Mouse (Mus musculus): Measurements from ENCODE around the gene Ube2o. TPM values are rescaled to one million over a fixed set of nuclear protein-coding genes. Genes with fewer than 3 reads are reported as not detected.

Gene Ube2o
- total RNA-seq, 2 experiments from 2014 or later: 23.4 to 25.6 TPM

- DNase-seq: no peak
- intact Hi-C loops (cut with DNase I; ENCODE audit: low total_unique reads): loop anchor here (10.0 kb wide), 1 partner anchor 70 kb away; the partner anchor contains the start of gene Rhbdf2
Observed at GRCm38 (mm10) chr11:116554171-116554878, 26.9 kb downstream of the Ube2o start.

DNA sequence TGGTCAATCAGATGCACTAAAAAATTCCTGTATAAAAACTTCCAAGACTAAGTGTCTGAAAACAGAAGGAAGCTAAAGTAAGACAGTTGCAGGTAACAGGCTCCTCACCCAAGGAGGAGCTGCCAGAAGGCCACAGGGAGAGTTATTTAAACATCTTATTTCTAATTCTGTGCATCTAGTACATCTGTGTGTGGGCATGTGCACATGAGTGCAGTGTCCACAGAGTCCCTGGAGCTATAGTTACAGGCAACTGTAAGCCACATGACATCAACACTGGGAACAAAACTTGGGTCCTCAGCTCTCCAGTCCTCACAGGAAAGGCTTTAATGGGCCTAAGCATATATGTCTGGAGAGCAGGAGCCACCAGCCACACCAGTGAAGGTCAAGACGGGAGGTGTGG lies 29.1 kb downstream of the Ube2o start:
- DNase-seq: no peak
- intact Hi-C loops (cut with DNase I; ENCODE audit: low total_unique reads): loop anchor here (10.0 kb wide), 1 partner anchor 73 kb away; the partner anchor contains the start of gene Rhbdf2

GRCm38 (mm10) chr11:116550748-116551147 lies 30.5 kb downstream of the Ube2o start:
- intact Hi-C loops (cut with DNase I; ENCODE audit: low total_unique reads): loop anchor here (10.0 kb wide), 1 partner anchor 74 kb away; the partner anchor contains the start of gene Rhbdf2
- no peak for DNase-seq

DNA sequence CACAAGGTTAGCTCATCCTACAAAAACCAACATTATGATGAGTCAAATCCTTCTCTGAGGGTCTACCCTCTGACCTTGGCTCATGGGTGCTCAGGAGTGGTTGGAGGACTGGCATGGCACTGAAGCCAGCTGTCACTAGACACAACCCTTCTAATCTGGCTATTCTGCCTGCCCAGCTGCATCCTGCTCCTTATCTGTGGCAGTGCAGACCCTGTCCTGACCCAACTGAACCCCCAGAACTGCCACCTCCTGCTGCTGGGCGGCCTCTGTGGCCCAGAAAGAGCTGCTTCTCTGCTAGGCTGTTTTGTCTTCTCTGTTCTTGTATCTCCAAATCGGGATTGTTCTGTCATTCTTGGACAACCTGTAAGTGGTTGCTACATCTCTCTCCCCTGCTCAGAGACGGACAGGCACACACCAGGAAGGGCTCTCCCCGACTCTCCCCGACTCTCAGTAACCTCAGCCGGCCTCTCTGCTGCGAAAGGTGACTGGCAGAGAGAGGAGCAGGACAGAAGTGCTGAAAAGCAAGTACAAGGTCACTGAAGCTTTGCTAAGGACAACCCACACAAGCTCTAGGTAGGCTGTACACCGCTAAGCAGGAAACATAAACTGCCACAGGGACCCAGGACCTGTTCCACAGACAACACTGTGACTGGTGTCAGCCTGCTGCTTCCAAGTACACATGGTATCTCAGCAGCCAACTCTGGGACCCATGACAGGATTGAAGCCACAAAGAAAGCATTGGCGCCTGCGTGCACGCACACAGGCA lies 31.8 kb downstream of the Ube2o start:
- no peak for DNase-seq
- intact Hi-C loops (cut with DNase I; ENCODE audit: low total_unique reads): loop anchor here (10.0 kb wide), 1 partner anchor 75 kb away; the partner anchor contains the start of gene Rhbdf2

DNA sequence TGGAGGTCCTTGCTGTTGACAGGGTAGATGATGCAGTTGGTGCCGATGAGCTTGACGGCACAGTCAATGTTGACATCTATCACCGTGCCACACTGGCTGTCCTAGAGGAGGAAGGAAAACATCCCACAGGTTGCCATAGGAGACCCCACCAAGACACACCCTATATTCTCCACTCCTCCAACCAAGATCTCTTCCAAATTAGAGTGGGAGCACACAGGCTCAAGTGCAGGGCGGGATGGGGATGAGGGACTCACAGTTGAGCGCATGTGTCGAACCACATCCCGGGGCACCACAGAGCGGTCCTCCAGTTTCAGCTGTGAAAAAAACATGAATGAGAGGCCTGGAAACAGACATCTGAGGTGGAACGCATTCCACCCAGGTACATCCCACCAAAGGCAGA lies 32.5 kb downstream of the Ube2o start:
- DNase-seq: no peak
- intact Hi-C loops (cut with DNase I; ENCODE audit: low total_unique reads): no loop called here

DNA sequence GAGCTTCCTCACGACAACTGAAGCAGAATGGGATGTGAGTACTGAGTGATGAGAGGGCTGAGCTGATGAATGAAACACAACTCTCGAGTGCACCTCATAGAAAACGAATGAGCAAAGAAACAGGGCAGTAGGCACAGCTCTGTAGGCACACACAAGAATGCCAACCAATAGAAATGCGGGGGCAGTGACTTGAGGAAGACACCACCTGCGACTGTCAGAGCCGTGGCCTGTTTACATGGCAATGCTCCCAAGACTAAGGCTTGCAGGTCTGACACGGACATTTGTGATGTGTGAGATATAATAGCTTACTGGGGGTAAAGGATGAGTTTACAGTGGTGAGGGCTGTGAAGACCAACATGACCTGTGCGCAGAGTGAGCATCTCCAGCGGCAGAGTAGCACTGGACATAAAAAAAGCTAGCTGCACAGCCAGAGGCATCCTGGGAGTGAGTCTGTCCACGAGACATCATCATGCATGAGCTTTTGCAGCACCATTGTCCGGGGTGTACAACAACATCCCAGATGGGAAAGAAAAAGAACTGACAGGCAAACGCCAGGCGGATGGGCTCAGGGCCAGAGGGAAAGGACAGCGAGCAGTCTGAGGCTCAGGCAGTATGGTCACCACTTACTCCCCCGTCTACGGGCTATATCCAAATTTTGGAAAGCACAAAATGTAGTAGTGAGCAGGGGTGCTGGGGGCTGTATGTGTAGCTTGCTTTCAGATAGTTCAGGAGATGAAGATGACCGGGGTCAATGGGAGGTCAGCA lies 33.8 kb downstream of the Ube2o start:
- DNase-seq: no peak
- intact Hi-C loops (cut with DNase I; ENCODE audit: low total_unique reads): no loop called here

GRCm38 (mm10) chr11:116543110-116543509 lies 38.1 kb downstream of the Ube2o start:
- intact Hi-C loops (cut with DNase I; ENCODE audit: low total_unique reads): no loop called here
- DNase-seq: no peak

DNA sequence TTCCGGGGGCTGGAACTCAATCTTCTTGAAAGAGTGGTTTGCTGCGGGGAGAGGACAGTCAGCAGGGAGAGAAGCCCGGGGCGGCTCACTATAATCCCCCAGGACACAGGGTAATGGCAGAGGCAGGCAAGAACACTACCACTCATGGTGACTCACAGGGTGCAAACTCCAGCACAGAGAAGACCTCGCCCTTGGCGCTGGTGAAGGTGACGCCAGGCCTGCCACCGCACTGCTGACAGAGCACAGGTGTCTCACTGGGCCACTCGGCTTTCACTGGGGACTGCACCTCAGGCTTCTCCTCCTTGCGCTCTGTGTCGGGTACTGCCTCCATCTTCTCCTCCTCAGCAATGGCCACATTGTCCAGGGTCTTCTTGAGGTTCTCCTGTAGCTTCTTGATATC lies 40.1 kb downstream of the Ube2o start:
- intact Hi-C loops (cut with DNase I; ENCODE audit: low total_unique reads): no loop called here
- DNase-seq: no peak

- intact Hi-C loops (cut with DNase I; ENCODE audit: low total_unique reads): no loop called here
Observed at GRCm38 (mm10) chr11:116538142-116538735, 43.0 kb downstream of the Ube2o start.

GRCm38 (mm10) chr11:116537388-116537787 lies 43.9 kb downstream of the Ube2o start:
- DNase-seq: no peak
- intact Hi-C loops (cut with DNase I; ENCODE audit: low total_unique reads): no loop called here

More at GRCm38 (mm10) chr11:116538142-116538735, 43.0 kb downstream of the Ube2o start:
- no peak for DNase-seq

DNA sequence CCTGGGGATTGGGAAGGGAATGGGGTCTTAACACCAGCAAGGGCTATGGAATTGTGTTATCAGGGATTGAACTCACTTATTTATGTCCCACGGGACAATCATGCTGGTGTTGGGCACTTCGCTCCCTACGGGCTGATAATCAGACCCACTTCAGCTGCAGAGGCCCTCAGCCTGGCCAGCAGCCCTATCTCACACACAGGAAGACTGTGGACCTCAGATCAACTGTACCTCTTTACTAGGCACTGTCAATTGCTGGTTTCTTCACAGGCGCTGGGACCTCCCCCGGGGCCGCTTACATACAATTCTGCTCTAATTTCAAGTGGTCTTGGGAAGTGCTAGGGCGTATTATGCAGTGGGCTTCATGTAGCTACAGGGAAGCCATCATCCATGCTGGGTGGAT lies 44.6 kb downstream of the Ube2o start:
- DNase-seq: no peak
- intact Hi-C loops (cut with DNase I; ENCODE audit: low total_unique reads): no loop called here

GRCm38 (mm10) chr11:116534154-116534865 lies 46.9 kb downstream of the Ube2o start:
- DNase-seq: peak; percentile 59

GRCm38 (mm10) chr11:116533341-116534153 lies 47.7 kb downstream of the Ube2o start:
- DNase-seq: peak; percentile 37
- intact Hi-C loops (cut with DNase I; ENCODE audit: low total_unique reads): loop anchor here (2.0 kb wide), 1 partner anchor 33 kb away; no protein-coding TSS in a partner anchor

More at GRCm38 (mm10) chr11:116534154-116534865, 46.9 kb downstream of the Ube2o start:
- intact Hi-C loops (cut with DNase I; ENCODE audit: low total_unique reads): no loop called here

DNA sequence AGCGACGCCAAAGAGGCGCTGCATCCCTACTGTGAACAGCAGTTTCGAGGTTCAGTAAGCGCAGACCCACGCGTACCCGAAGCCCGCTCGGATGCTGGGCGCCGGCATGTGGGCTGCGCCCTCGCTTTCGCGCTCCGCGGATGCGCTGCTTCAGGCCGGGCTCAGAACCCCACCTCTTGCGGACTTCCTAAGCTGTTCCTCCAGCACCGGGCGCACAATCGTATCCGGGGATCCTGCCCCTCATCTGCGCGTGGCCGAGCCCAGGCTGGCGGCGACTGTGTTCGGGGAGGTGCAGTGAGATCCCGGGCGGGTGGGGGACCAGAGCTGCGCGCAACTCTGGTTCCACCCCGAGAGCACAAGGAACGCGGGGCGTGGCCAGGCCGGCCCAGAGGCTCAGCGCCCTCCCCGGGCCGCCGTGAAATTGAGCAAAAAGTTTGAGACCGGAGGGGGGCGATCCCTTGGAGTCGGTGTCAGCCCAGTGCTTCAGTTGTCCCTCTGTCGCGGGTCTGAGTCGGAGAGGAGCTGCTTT lies 48.4 kb downstream of the Ube2o start:
- DNase-seq: peak; percentile 81
- intact Hi-C loops (cut with DNase I; ENCODE audit: low total_unique reads): loop anchor here (2.0 kb wide), 1 partner anchor 32 kb away; no protein-coding TSS in a partner anchor

GRCm38 (mm10) chr11:116532262-116532809 lies 48.9 kb downstream of the Ube2o start:
- intact Hi-C loops (cut with DNase I; ENCODE audit: low total_unique reads): loop anchor here (2.0 kb wide), 1 partner anchor 32 kb away; no protein-coding TSS in a partner anchor
- no peak for DNase-seq

GRCm38 (mm10) chr11:116531371-116532191 lies 49.7 kb downstream of the Ube2o start:
- no peak for DNase-seq
- intact Hi-C loops (cut with DNase I; ENCODE audit: low total_unique reads): loop anchor here (2.0 kb wide), 1 partner anchor 31 kb away; no protein-coding TSS in a partner anchor
